Mouse (Mus musculus): ENCODE results near the gene Cntnap5a. TPM values are rescaled to one million over a fixed set of nuclear protein-coding genes. Genes with fewer than 3 reads are reported as not detected.

The Cntnap5a gene
- polyA plus RNA-seq, 1 experiment from 2014 or later, result not detected

Small RNA genes lying within 50 kb of the gene (microRNA-seq; reads per million reads assigned to microRNA genes)
- gene Gm23393, result not detected

All from limb, embryonic 11.5 days (tissue).